Mouse (Mus musculus) megakaryocyte, embryonic 14.5 days (primary cell): ENCODE results near the gene Spcs1. TPM values are rescaled to one million over a fixed set of nuclear protein-coding genes. Genes with fewer than 3 reads are reported as not detected.
A peak's percentile ranks its signal among the peaks of the same experiment; 100 is the strongest.

Source experiments
- H3K27me3 ChIP-seq: replicated peaks from 2 replicates; pipeline ENCODE3; 2012; ENCODE audit warnings: inconsistent platforms
- H3K36me3 ChIP-seq: replicated peaks from 2 replicates; pipeline ENCODE3; 2012; ENCODE audit warnings: low read length, inconsistent platforms, mixed read lengths
- H3K4me1 ChIP-seq: 2 replicates; pipeline ENCODE4 v1.6.1; 2012; ENCODE audit warnings: inconsistent platforms
- H3K4me3 ChIP-seq: replicated peaks from 2 replicates; pipeline ENCODE3; 2012; ENCODE audit warnings: moderate library complexity, mild to moderate bottlenecking, inconsistent platforms
- H3K9me3 ChIP-seq: 2 replicates; pipeline ENCODE4 v1.6.1; 2012; ENCODE audit warnings: inconsistent platforms
- FLI1 ChIP-seq: IDR thresholded peaks from 2 replicates; pipeline ENCODE4 v1.6.1; 2012; ENCODE audit warnings: low read length, inconsistent platforms, mixed read lengths
- GATA1 ChIP-seq: IDR thresholded peaks from 3 replicates; pipeline ENCODE4 v1.6.1; 2012; ENCODE audit warnings: mixed read lengths, low read length, inconsistent platforms, borderline replicate concordance
- polyA plus RNA-seq: library from polyadenylated mRNA; stranded (reverse); fragments of >175 nt; gene quantifications from 2 replicates; pipeline ENCODE4 v1.2.3, GENCODE M21; 2012; ENCODE audit warnings: low replicate concordance; ENCODE audit not compliant: insufficient read depth

The Spcs1 gene
- 10.3 and 51.5 TPM in 2 replicates for polyA plus RNA-seq

DNA sequence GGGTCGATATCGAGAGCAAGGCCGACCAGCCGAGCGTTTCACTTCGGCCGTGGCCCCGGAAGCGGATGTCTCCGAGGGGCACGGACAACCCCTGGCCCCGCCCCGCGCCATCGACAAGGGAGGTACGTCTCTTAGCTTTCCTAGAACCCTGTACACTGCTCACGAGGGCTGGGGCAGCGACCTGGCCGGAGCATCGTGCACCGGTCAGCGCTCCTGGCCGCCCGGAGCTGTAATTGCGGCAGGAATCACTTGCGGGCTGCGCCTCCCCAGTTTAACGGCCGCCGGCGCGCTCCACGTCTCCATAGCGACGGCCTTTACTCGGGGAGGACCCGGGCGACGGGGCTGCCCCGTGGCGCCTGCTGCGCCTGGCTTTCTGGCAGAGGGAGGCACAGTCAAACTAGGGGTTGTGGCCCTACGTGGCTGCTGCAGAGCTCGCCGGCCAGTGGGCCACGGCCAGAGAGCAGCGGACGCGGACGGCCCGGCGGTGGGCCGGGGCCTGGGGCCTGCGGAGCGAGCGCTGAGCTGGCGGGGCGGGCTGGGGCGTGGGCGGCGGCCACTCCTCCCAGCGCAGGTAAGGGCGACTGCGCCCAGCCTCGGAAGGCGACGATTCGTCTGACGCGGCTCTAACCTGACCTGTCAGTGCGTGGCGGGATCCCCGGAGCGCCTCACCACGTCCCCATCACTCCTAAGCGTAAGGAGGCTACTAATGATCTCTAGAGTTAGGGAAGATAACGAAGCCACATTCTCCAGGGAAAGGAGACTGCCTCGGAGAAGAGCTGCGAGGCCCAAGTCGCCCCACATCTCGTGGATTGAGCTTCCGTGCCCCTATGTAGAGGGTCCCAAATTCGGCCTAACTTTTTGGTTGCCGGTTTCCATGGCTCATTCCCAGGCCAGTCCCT, at the start of gene Spcs1, which contains the start of gene Glt8d1:
Gene Spcs1, minus strand, starts transcription at position 366 of the 899 bp plus-strand sequence.
Gene Glt8d1, plus strand, starts transcription at position 94 of the 899 bp plus-strand sequence.
- peak within 1 kb of the TSS; percentile 96 for H3K4me3 ChIP-seq
- no peaks in the 10 kb centered on the region for H3K27me3 ChIP-seq
- TF ChIP-seq GATA1 = no peak
- TF ChIP-seq FLI1 = no peak
- no peaks in the 10 kb centered on the region for H3K9me3 ChIP-seq
- peaks cover 31% of the 10 kb centered on the region for H3K36me3 ChIP-seq
- H3K4me1 ChIP-seq = peaks cover 67% of the 10 kb centered on the region

DNA sequence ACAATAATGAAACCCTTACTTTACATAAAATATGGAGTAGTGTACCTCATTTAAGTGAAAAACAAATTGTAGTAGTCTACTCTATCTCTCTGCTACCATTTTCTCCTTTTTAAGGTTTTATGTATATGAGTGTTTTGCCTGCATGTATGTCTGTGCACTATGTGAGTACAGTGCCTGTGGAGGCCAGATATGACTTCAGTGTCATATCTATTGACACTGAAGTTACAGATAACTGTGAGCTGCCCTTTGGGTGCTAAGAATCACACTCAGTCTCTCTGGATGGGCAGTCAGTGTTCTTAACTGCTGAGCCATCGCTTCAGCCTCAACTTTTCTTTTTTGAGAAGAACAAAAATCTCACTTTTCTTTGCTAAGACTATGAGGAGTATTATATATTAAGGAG, 44.3 kb upstream of the Spcs1 start:
- peaks cover 6% of the 10 kb centered on the region; the same call in 1 of the 2 replicates for H3K4me1 ChIP-seq
- TF ChIP-seq FLI1 = no peak
- no peak for TF ChIP-seq GATA1
- H3K27me3 ChIP-seq = no peaks in the 10 kb centered on the region
- H3K4me3 ChIP-seq = no peak overlapping the region
- no peaks in the 10 kb centered on the region for H3K9me3 ChIP-seq
- peaks cover 95% of the 10 kb centered on the region for H3K36me3 ChIP-seq

DNA sequence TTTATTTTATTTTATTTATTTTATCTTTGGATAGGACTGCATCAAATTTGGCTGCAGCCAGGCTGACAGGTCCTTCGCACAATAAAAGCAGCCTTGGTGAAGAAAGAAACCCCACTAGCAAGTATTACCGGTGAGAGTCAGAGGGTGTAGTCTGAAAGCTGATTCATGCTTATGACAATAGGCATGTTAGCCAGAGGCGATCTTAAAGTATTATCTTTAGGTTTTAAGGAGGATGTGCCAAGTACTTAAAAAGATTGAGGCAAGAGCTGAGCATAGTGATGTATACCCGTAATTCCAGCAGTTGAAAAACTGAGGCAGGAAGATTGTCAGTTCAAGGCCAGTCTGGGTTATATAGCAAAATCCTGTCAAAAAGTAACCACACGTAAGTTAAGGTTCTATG, 43.8 kb upstream of the Spcs1 start:
- H3K27me3 ChIP-seq = no peaks in the 10 kb centered on the region
- no peaks in the 10 kb centered on the region for H3K9me3 ChIP-seq
- H3K36me3 ChIP-seq = peaks cover 95% of the 10 kb centered on the region
- TF ChIP-seq GATA1 (no peak), FLI1 (no peak)
- H3K4me3 ChIP-seq = no peak overlapping the region
- H3K4me1 ChIP-seq = peaks cover 4% of the 10 kb centered on the region; the same call in 1 of the 2 replicates

GRCm38 (mm10) chr14:31025785-31026184, 24.3 kb upstream of the Spcs1 start:
- TF ChIP-seq GATA1 (no peak), FLI1 (no peak)
- H3K27me3 ChIP-seq = no peaks in the 10 kb centered on the region
- H3K4me3 ChIP-seq = no peak overlapping the region
- H3K36me3 ChIP-seq = peaks cover 88% of the 10 kb centered on the region
- H3K4me1 ChIP-seq = peaks cover 32% of the 10 kb centered on the region
- no peaks in the 10 kb centered on the region for H3K9me3 ChIP-seq

- Histone ChIP-seq H3K36me3 (peaks cover 58% of the 10 kb centered on the region), H3K9me3 (no peaks in the 10 kb centered on the region), H3K4me3 (no peak overlapping the region), H3K4me1 (peaks cover 45% of the 10 kb centered on the region), H3K27me3 (no peaks in the 10 kb centered on the region)
- TF ChIP-seq FLI1 = no peak
- no peak for TF ChIP-seq GATA1
Observed at GRCm38 (mm10) chr14:31022579-31022978, 21.1 kb upstream of the Spcs1 start.

GRCm38 (mm10) chr14:31019331-31020205, 18.1 kb upstream of the Spcs1 start:
- no peaks in the 10 kb centered on the region for H3K9me3 ChIP-seq
- peak overlapping the region; percentile 97 for H3K4me3 ChIP-seq
- H3K27me3 ChIP-seq = no peaks in the 10 kb centered on the region
- peaks cover 64% of the 10 kb centered on the region for H3K4me1 ChIP-seq
- peaks cover 58% of the 10 kb centered on the region for H3K36me3 ChIP-seq
- TF ChIP-seq GATA1 (no peak), FLI1 (no peak)

DNA sequence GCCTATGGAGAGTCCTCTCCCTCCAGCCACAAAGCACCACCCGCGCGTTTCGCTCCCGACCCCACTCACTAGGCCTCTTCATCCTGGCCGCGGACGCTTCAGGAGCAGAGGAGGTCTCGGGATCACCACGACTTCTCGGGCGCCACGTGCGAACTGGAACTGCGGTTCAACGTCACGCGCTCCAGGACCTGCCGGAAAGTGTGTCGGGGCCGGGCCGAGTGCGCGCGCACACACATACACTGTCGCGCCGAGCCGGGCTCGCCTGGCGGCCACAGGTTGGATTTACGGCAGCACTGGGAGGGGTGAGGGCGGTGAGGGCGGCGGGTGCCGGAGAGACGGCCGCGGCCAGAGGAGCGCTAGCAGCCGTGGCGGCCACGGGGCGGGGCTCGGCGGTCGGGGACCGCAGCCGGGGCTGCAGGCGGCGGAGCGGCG, 17.4 kb upstream of the Spcs1 start, which contains the start of the genes Pbrm1 and Gnl3:
Gene Pbrm1, plus strand, starts transcription at position 279 of the 432 bp plus-strand sequence.
Gene Gnl3, minus strand, starts transcription at position 293 of the 432 bp plus-strand sequence.
- no peaks in the 10 kb centered on the region for H3K27me3 ChIP-seq
- peak within 1 kb of the TSS; percentile 97 for H3K4me3 ChIP-seq
- H3K9me3 ChIP-seq = no peaks in the 10 kb centered on the region
- peaks cover 58% of the 10 kb centered on the region for H3K36me3 ChIP-seq
- H3K4me1 ChIP-seq = peaks cover 59% of the 10 kb centered on the region
- TF ChIP-seq FLI1 = no peak
- no peak for TF ChIP-seq GATA1

DNA sequence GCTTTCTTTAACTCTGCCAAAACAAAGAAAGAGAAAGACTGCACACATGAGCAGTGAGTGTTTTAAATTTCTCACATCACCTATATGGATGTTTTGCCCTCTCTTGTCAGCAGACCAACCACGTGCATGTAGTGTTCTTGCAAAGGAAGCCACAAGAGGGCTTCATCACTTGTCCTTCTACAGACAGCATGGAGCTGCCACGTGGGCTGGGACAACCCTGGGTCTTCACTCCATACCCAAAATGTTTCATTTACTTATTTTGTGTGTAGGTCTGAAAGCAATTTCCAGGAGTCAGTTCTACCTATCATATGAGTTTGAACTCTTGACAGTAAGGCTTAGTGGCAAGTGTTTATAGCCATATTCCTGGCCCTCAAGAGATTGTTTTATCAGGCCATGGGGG, 16.4 kb upstream of the Spcs1 start:
- Histone ChIP-seq H3K36me3 (peaks cover 58% of the 10 kb centered on the region), H3K27me3 (no peaks in the 10 kb centered on the region), H3K4me1 (peaks cover 49% of the 10 kb centered on the region), H3K9me3 (no peaks in the 10 kb centered on the region), H3K4me3 (peak overlapping the region; percentile 97)
- TF ChIP-seq GATA1 (no peak), FLI1 (no peak)

DNA sequence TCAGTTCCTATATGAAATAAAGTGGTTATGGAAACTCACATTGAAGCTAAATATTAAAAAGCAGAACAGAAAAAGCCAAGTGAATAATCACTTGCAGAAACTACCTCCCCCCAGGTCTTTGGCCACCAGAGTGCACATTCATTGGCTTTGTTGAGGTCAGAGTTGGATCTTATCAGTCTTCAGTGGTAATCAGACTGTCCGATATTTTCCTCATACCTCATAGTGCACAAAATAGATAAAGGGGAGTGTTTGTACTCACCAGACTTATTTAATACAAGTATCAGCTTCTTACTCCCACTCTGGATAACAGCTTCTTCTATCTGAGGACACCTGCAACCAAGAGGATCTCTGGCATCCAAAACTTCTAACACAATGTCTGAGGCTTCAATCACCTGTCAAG, 14.6 kb upstream of the Spcs1 start:
- Histone ChIP-seq H3K4me3 (no peak overlapping the region), H3K9me3 (no peaks in the 10 kb centered on the region), H3K36me3 (peaks cover 63% of the 10 kb centered on the region), H3K27me3 (no peaks in the 10 kb centered on the region), H3K4me1 (peaks cover 36% of the 10 kb centered on the region)
- TF ChIP-seq FLI1 = no peak
- no peak for TF ChIP-seq GATA1

- Histone ChIP-seq H3K9me3 (no peaks in the 10 kb centered on the region), H3K4me1 (peaks cover 28% of the 10 kb centered on the region), H3K4me3 (no peak overlapping the region), H3K36me3 (peaks cover 84% of the 10 kb centered on the region), H3K27me3 (no peaks in the 10 kb centered on the region)
- TF ChIP-seq FLI1 (no peak), GATA1 (no peak)
Observed at GRCm38 (mm10) chr14:31013928-31014327, 12.5 kb upstream of the Spcs1 start.
